Mouse (Mus musculus) hindbrain, embryonic 14.5 days (tissue): Measurements from ENCODE around the gene Add1. TPM values are rescaled to one million over a fixed set of nuclear protein-coding genes. Genes with fewer than 3 reads are reported as not detected.

Source experiments
- microRNA-seq: library from miRNA; unstranded; fragments of <30 nt; microRNA quantifications from one replicate; pipeline ENCODE4, GENCODE M21; 2016
- polyA plus RNA-seq: library from polyadenylated mRNA; unstranded; fragments of >200 nt; fragmentation: Nextera tagmentation; extraction: Ambion mirVana; gene quantifications from 2 replicates; pipeline ENCODE4 v1.2.1, GENCODE M21; 2014

Gene Add1
- polyA plus RNA-seq, 1 experiment from 2014 or later, result 225 TPM

Small RNAs within 50 kb of the gene (microRNA-seq; reads per million reads assigned to microRNA genes)
- gene Mir7036b, result 0.97 reads per million

Other genes starting within 250 kb of the Add1 start
- gene Rnf4, start 237.4 kb upstream of the Add1 start, polyA plus RNA-seq, result 139 and 147 TPM in 2 replicates
- gene Fam193a, start 203.7 kb upstream of the Add1 start, polyA plus RNA-seq, result 18.0 and 19.2 TPM in 2 replicates
- gene Tnip2, start 59.7 kb upstream of the Add1 start, polyA plus RNA-seq, result 10.1 and 10.5 TPM in 2 replicates
- gene Sh3bp2, start 47.8 kb upstream of the Add1 start, polyA plus RNA-seq, result 18.7 and 21.4 TPM in 2 replicates
- gene Mfsd10, start 63.5 kb downstream of the Add1 start, polyA plus RNA-seq, result 70.3 and 93.3 TPM in 2 replicates
- 21.5 and 23.1 TPM in 2 replicates for gene Nop14, start 86.5 kb downstream of the Add1 start, polyA plus RNA-seq
- gene Grk4, start 86.7 kb downstream of the Add1 start, polyA plus RNA-seq, result 1.9 and 3.4 TPM in 2 replicates
- gene Htt, start 188.1 kb downstream of the Add1 start, polyA plus RNA-seq, result 16.4 and 20.2 TPM in 2 replicates